Mouse (Mus musculus) kidney, adult 2 months (tissue): ENCODE measurements at regions not wholly inside any gene's neighbourhood (a gene's known extent, or its start where the extent isn't known, plus 50 kb on each side); places are given as distances from the start of the nearest gene placed in this dataset.

Experiments used
- CTCF ChIP-seq: fragments of 200-500 bp; conservative IDR thresholded peaks from 2 replicates; pipeline ENCODE4 v1.5.1; 2011; ENCODE audit warnings: low read depth, mild to moderate bottlenecking, control low read depth, low read length, moderate library complexity, mixed read lengths; ENCODE audit not compliant: insufficient read depth, insufficient read length
- POLR2A ChIP-seq: fragments of 200-500 bp; IDR thresholded peaks from one replicate; pipeline ENCODE4 v1.6.1; 2011; ENCODE audit warnings: low read depth, low read length, control low read depth

DNA sequence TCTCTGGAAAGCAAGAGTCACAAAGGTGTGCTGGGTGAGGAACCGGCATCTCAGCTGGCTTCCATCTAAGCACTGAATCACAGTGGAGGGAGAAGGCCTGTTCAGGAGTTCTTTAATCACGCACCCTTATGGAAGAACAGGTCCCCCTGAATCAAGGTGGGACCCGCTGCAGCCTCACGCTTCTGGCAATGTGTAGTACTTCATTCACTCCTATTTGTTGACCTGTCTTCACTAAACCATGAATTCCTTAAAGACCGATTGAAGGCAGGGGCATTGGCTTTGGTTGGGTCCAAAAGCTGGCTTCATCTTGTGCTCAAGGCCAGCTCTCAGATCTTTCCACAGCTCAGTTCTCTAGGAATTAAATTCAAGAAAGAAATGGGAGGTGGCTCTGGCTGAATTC, 154.5 kb downstream of the Gm45692 start:
- TF ChIP-seq CTCF (no peak), POLR2A (no peak)
